Mouse (Mus musculus) midbrain, embryonic 11.5 days (tissue): ENCODE measurements around the gene Ccdc13. TPM values are rescaled to one million over a fixed set of nuclear protein-coding genes. Genes with fewer than 3 reads are reported as not detected.

Source experiments
- ATAC-seq: fragments of 200-750 bp; cut with Nextera tagmentation; 2 replicates; pipeline ENCODE4 v1.8.0; 2017; ENCODE audit warnings: moderate TSS enrichment, moderate library complexity; ENCODE audit not compliant: low FRiP score
- DNase-seq: peaks from one replicate; pipeline ENCODE4 v3.0.0; 2015; ENCODE audit warnings: low spot score; ENCODE audit errors: missing footprints
- H3K27ac ChIP-seq: fragments of 300-500 bp; sonication (generic); 2 replicates; pipeline ENCODE4 v1.5.1; 2014; ENCODE audit warnings: low read depth, low read length
- H3K27me3 ChIP-seq: fragments of 300-500 bp; sonication (generic); 2 replicates; pipeline ENCODE4 v1.6.1; 2014; ENCODE audit warnings: mild to moderate bottlenecking, low read length, moderate library complexity, mixed read lengths; ENCODE audit not compliant: control insufficient read depth, insufficient read depth
- H3K36me3 ChIP-seq: fragments of 300-500 bp; sonication (generic); 2 replicates; pipeline ENCODE4 v1.6.1; 2014; ENCODE audit warnings: mild to moderate bottlenecking, low read length, moderate library complexity, mixed read lengths; ENCODE audit not compliant: control insufficient read depth, insufficient read depth
- H3K4me1 ChIP-seq: fragments of 300-500 bp; sonication (generic); 2 replicates; pipeline ENCODE4 v1.6.1; 2014; ENCODE audit warnings: low read length; ENCODE audit not compliant: control insufficient read depth, insufficient read depth
- H3K4me2 ChIP-seq: fragments of 300-500 bp; sonication (generic); 2 replicates; pipeline ENCODE4 v1.6.1; 2014; ENCODE audit warnings: mild to moderate bottlenecking, moderate library complexity
- H3K4me3 ChIP-seq: fragments of 300-500 bp; sonication (generic); 2 replicates; pipeline ENCODE4 v1.5.1; 2014; ENCODE audit warnings: low read depth, low read length
- H3K9ac ChIP-seq: fragments of 300-500 bp; sonication (generic); 2 replicates; pipeline ENCODE4 v1.6.1; 2014; ENCODE audit warnings: low read length
- H3K9me3 ChIP-seq: fragments of 300-500 bp; sonication (generic); 2 replicates; pipeline ENCODE4 v1.6.1; 2016; ENCODE audit warnings: low read length; ENCODE audit not compliant: control insufficient read depth
- WGBS: fragments of 180-500 bp; shearing (Covaris S2); extraction: QIAGEN DNeasy Blood & Tissue Kit; methylation state at CpG from one replicate; pipeline ENCODE4 v1.1.7; 2014; 5-methylcytosine and 5-hydroxymethylcytosine counted together
- polyA plus RNA-seq: library from polyadenylated mRNA; unstranded; fragments of >200 nt; fragmentation: Nextera tagmentation; extraction: Ambion mirVana; gene quantifications from 2 replicates; pipeline ENCODE4 v1.2.1, GENCODE M21; 2014

Gene Ccdc13
- 1.5 and 2.0 TPM in 2 replicates for polyA plus RNA-seq

DNA sequence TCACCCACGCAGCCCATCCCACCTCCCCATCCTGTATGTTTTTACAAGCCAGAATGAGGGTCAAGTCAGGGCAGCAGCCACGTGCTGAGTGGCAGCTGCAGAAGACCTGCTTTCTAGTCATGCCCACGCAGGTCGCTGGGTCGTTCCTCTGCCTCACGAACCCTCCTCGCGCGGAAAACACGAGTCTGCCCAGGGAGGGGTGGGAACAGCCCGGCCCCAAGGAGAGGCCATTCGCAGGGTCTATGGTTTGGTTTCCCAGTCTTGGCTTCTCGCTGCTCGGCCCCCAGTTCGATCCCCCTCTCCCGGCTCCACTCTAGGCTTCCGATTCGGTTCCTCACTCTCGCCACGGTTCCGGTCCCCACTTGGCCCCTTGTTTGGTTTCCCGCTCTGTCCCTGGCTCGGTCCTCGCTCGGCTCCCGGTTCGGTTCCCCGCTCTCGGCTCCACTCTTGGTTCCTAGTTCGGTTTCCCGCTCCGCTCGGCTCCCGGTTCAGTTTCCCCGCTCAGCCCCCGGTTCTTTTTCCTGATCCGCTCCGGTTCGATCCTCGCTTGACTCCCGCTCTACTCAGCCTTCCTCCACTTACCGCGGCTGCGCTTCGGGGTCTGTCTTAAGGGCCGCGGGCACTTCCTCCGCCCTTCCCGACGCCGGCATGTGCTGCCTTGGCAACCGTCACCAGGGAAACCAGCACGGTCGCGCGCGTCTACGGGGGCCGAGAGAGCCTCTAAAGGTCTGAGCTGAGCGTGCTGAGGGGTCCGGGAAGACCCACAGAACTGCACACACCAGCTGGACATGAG is at the start of gene Ccdc13:
TSS of gene Ccdc13 (minus strand) at position 633 of the 793 bp plus-strand sequence.
- Histone ChIP-seq H3K27me3 (no peaks in the 10 kb centered on the region), H3K27ac (no peak within 1 kb of the TSS), H3K4me3 (peak within 1 kb of the TSS; percentile 42), H3K36me3 (no peaks in the 10 kb centered on the region), H3K9me3 (no peaks in the 10 kb centered on the region), H3K4me2 (peak within 1 kb of the TSS; percentile 54), H3K9ac (peak within 1 kb of the TSS; percentile 43), H3K4me1 (no peaks in the 10 kb centered on the region; the same call in 1 of the 2 replicates)
- ATAC-seq (peak; percentile 94), DNase-seq (peak; percentile 99)
- WGBS: 2% methylated on average over 61 of the region's 61 CpGs

DNA sequence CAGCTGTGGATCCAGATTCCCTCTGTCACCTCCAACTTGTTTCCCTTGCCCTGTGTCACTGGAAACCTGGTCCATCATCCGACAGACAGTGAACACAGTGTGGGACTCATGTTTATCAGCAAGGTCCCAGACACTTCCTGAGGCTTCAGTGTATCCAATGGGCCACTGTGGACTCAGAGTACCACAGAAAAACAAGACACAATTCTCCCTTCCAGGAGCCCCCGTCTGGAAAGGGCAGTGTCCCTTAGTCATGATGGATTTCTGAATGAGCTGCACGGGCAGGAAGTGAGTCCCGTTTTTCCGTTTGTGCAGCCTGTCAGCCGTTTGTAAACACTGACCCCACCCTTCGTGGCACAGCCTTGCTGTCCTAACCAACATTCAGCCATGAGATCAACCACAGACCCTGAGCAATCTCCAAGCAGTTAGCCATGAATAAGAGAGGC is 42.8 kb upstream of the Ccdc13 start:
- no peak overlapping the region for H3K9ac ChIP-seq
- no peaks in the 10 kb centered on the region for H3K36me3 ChIP-seq
- 75% methylated on average over 7 of the region's 7 CpGs for WGBS
- DNase-seq (no peak), ATAC-seq (no peak)
- H3K27ac ChIP-seq: no peak overlapping the region
- H3K9me3 ChIP-seq: no peaks in the 10 kb centered on the region
- H3K4me1 ChIP-seq: no peaks in the 10 kb centered on the region
- no peaks in the 10 kb centered on the region for H3K27me3 ChIP-seq
- H3K4me2 ChIP-seq: no peak overlapping the region
- H3K4me3 ChIP-seq: no peak overlapping the region

DNA sequence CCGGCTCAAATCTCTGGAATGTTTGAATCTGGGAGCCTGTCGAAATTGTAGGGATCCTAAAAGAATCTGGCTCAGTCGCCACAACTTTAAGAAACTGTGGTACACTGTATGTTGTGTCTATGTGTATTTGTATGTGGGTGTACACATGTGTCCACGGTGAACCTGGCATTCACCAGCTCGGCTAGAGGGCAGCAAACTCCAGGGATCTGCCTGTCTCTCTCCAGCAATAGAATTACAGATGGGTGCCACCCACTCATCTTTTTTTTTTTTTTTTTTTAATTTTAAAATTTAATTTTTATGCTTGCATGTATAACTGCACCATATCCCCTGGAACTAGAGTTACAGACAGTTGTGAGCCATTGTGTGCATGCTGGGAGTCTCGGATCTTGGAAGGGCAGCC is 42.0 kb upstream of the Ccdc13 start:
- DNase-seq (no peak), ATAC-seq (no peak)
- Histone ChIP-seq H3K9ac (no peak overlapping the region), H3K36me3 (no peaks in the 10 kb centered on the region), H3K27me3 (no peaks in the 10 kb centered on the region), H3K4me3 (no peak overlapping the region), H3K4me2 (no peak overlapping the region), H3K9me3 (no peaks in the 10 kb centered on the region), H3K4me1 (no peaks in the 10 kb centered on the region), H3K27ac (no peak overlapping the region)
- WGBS: 79% methylated on average over 6 of the region's 6 CpGs

DNA sequence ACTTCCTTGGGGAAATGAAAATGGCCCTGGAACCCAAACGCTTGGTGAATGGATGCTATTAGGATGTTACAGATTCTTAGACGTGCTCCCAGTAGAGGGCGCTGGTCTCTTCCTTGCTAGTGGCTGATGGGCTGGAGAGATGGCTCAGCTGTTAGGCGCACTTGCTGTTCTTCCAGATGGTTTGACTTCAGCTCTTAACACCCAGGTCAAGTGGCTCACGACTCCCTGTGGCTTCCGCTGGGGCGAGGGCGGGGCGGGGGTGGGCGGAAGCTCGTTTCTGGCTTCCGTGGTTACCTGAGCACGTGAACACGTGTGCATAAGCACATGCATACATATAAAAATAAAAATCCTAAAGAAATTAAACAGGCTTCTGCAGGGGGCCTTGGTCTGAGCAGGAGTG is 41.6 kb upstream of the Ccdc13 start:
- Histone ChIP-seq H3K4me2 (no peak overlapping the region), H3K9ac (no peak overlapping the region), H3K9me3 (no peaks in the 10 kb centered on the region), H3K36me3 (no peaks in the 10 kb centered on the region), H3K27me3 (no peaks in the 10 kb centered on the region), H3K27ac (no peak overlapping the region), H3K4me3 (no peak overlapping the region), H3K4me1 (no peaks in the 10 kb centered on the region)
- 23% methylated on average over 14 of the region's 14 CpGs for WGBS
- DNase-seq: peak; percentile 93
- no peak for ATAC-seq

DNA sequence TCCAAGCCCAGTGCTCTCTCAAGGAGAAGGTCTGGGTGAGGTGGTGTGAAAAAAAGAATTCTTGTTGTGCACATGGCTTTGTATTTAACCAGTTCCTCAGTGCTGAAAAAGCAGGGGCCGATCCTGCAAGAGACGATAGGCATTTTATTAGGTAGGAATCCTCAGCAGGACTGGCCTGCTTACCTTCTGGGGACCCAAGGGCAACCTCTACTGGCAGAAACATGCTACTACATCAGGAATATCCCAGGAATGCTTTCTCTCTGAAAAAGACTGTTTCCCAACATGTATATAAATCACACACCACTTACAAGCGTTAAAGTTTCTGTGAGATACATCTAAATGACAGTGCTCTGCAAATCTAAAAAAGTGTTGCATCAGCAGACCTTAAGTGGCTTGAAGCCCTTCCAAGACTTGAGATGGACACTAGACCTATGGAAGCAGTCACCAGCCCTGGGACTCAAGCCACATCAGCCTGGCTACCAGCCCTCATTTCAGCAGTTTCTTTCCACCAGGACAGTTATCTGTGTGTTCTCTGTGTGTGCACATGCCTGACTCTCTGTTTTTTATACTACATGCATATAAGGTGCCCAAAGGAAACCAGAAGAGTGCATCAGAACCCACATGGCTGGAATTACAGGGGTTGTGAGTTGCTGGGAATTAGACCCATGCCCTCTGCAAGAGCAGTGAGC is 37.9 kb upstream of the Ccdc13 start:
- Histone ChIP-seq H3K9ac (no peak overlapping the region), H3K4me2 (no peak overlapping the region), H3K27me3 (no peaks in the 10 kb centered on the region), H3K4me3 (no peak overlapping the region), H3K27ac (no peak overlapping the region), H3K9me3 (no peaks in the 10 kb centered on the region), H3K36me3 (no peaks in the 10 kb centered on the region), H3K4me1 (no peaks in the 10 kb centered on the region)
- WGBS: 32% methylated on average over 3 of the region's 3 CpGs
- DNase-seq (peak; percentile 90), ATAC-seq (no peak)

DNA sequence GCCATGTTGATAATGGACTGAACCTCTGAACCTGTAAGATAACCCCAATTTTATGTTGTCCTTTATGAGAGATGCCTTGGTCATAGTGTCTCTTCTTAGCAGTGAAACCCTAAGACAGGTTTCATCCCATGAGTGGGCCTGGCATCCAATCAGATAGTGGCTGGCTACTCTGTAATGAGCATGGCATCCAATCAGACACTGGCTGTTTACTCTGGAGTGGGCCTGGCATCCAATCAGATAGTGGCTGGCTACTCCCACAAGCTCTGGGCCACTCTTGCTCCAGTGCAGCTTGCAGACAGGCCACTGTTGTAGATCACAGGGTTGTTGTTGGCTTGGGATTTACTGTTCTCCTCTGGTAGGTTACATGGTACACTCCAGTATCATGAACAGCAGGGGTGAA is 34.3 kb upstream of the Ccdc13 start:
- ATAC-seq (no peak), DNase-seq (no peak)
- Histone ChIP-seq H3K4me1 (no peaks in the 10 kb centered on the region), H3K9me3 (no peaks in the 10 kb centered on the region), H3K4me2 (no peak overlapping the region), H3K4me3 (no peak overlapping the region), H3K27me3 (no peaks in the 10 kb centered on the region), H3K27ac (no peak overlapping the region), H3K36me3 (no peaks in the 10 kb centered on the region), H3K9ac (no peak overlapping the region)

DNA sequence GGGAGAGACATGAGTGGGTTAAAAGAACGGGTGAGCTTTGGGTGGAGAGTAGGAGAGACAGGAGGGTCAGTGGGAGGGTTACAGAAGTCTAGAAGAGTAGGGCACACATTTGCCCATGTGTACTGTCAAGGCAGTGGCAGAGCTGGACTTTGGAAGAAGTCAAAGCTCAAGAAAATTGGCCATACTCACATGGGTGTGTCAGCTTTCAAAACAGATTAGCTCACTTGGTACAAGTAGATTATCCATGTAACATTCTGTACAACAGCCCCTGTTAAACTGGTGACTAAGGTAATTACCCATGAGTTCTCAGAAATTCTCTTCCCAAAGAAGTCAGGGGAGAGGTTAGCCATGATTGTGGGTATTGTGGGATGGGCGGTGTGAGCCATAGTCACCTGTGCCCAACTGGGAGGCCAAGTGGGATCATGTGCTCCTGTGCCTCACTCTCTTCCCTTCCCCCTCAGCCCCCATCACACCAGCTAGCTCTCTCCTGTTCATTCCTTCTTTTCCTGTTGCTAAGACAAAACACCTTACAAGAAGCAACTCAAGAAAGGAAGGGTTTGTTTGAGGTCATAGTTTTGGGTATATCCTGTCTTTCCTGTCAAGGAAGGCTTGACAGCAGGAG is 32.9 kb upstream of the Ccdc13 start:
- H3K27ac ChIP-seq: no peak overlapping the region
- no peaks in the 10 kb centered on the region for H3K27me3 ChIP-seq
- no peak overlapping the region for H3K9ac ChIP-seq
- H3K9me3 ChIP-seq: no peaks in the 10 kb centered on the region
- H3K4me2 ChIP-seq: no peak overlapping the region
- no peaks in the 10 kb centered on the region for H3K36me3 ChIP-seq
- no peaks in the 10 kb centered on the region for H3K4me1 ChIP-seq
- no peak overlapping the region for H3K4me3 ChIP-seq
- ATAC-seq (no peak), DNase-seq (peak; percentile 67)
- WGBS: 77% methylated on average over 2 of the region's 2 CpGs

DNA sequence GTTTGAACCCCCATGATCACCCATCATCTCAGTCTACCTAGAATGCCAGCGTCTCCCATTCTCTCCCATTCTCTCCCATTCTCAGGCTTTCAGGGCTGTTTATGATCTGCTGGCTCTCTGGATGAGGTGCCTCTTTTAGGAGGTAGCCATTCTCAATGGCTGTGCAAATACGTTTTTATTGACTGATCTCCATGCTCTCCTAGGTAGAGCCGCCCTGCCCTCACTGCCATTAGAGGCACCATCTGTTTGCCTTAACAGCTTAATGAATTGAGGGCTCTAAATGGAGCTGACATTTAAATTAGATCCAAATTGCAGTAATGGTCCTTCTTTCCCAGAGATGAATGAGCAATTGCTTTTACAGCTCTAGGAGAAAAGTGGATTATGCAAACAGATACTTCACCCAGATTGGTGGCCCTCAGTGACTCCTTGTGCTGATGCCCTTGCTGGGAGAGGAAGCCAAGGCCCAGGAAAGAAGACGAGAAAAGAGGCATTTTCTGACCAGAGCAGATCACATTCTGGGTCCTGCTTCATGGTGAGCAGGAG is 30.8 kb upstream of the Ccdc13 start:
- DNase-seq: peak; percentile 4
- Histone ChIP-seq H3K4me1 (no peaks in the 10 kb centered on the region), H3K36me3 (no peaks in the 10 kb centered on the region), H3K9me3 (no peaks in the 10 kb centered on the region), H3K9ac (no peak overlapping the region), H3K4me2 (no peak overlapping the region), H3K27me3 (no peaks in the 10 kb centered on the region), H3K4me3 (no peak overlapping the region), H3K27ac (no peak overlapping the region)
- ATAC-seq: no peak
- WGBS: 72% methylated on average over 4 of the region's 4 CpGs

DNA sequence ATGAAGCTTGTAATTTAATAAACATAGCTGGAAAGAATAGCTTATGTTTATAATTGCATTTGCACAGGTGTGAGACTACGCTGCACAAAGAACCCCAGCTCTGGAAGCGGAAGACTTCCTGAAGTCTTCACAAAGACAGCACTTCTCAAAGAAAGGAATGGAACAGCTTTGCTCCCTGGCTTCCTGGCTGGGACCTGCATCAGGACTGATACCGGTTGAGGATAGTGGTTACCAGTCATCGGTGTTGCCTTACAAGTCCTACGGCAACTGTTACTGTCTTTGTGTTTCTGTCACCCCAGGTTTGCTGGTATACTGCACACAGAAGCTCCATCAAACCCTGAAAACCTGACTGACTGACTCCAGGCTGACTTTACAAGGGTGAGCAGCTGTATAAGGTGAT is 30.2 kb upstream of the Ccdc13 start:
- DNase-seq: no peak

More for the DNA sequence above, 30.2 kb upstream of the Ccdc13 start:
- ATAC-seq: no peak
- WGBS: 88% methylated on average over 5 of the region's 5 CpGs
- Histone ChIP-seq H3K27me3 (no peaks in the 10 kb centered on the region), H3K4me2 (no peak overlapping the region), H3K27ac (no peak overlapping the region), H3K4me1 (no peaks in the 10 kb centered on the region), H3K9ac (no peak overlapping the region), H3K9me3 (no peaks in the 10 kb centered on the region), H3K36me3 (no peaks in the 10 kb centered on the region), H3K4me3 (no peak overlapping the region)
